In the genomic region with DNA sequence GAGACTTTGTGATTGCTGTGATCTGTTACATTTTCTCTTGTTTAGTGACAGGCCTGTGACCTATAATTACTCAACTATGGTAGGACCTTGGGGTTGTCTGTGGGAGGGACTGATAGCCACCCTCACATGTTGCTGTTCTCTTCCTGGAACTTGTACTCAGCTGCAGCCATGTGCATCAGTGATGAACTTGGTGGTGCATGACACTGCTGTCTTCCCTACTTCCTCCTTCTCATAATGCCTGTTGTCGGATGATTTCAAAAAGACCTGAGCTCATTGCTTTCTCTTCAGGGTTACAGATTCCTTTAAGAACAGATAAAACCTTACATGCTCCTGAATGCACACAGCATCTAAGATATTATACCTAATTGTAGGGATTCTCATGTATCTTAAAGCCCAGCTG, we compare ENCODE assay signal across 23 mouse cellular contexts. TPM values are rescaled to one million over a fixed set of nuclear protein-coding genes. Genes with fewer than 3 reads are reported as not detected.
DNase-seq lines count a peak whose midpoint lies in the region; ATAC-seq and TF ChIP-seq lines count a peak whose summit lies in the region.
"Had no signal": no experiment of that assay in that cellular context is flagged by ENCODE, and none has a peak within 500 bp of the region (broad histone marks: within the 10 kb centered on the region; RNA-seq: fewer than 3 reads in every experiment).

No protein-coding gene starts in this region.

- 43% methylated on average over 1 of the region's 1 CpGs for WGBS in kidney, adult 2 months

- H3K36me3 ChIP-seq in kidney, adult 2 months (ENCODE audit: control insufficient read depth, insufficient read depth, low read length), result no peaks in the 10 kb centered on the region; the same call in 1 of the 2 replicates

- TF ChIP-seq POLR2A in kidney, adult 2 months (IDR thresholded peaks at IDR 0.05; ENCODE audit: low read depth, low read length), result no peak

- H3K4me3 ChIP-seq in kidney, adult 2 months (ENCODE audit: insufficient read depth, low read depth, low read length), result no peak overlapping the region
- H3K4me3 ChIP-seq: embryonic facial prominence, embryonic 12.5 days; erythroblast, embryonic 14.5 days; forebrain, embryonic 12.5 days; heart, embryonic 10.5 days; kidney, embryonic 15.5 days; limb, embryonic 15.5 days; liver, embryonic 15.5 days had no signal

- peak; percentile 76 for ATAC-seq in common myeloid progenitor, adult 5-6 weeks (replicated peaks; ENCODE audit: low read depth, poor library complexity, severe bottlenecking)
- peak; percentile 65 for ATAC-seq in megakaryocyte progenitor cell, adult 5-6 weeks (replicated peaks; ENCODE audit: poor library complexity)
- ATAC-seq in erythroblast, adult 5-6 weeks (replicated peaks; ENCODE audit: low FRiP score, poor library complexity, severe bottlenecking), result no peak
- ATAC-seq: hindbrain, postnatal 0 days; intestine, postnatal 0 days had no signal

- no peak for TF ChIP-seq CTCF in kidney, adult 2 months (conservative IDR thresholded peaks at IDR 0.05; ENCODE audit: insufficient read depth, insufficient read length, low read depth, low read length)

- no peaks in the 10 kb centered on the region for H3K27me3 ChIP-seq in kidney, adult 2 months (replicated peaks; ENCODE audit: control insufficient read depth, insufficient read depth, low read length)
- H3K27me3 ChIP-seq: embryonic facial prominence, embryonic 12.5 days; forebrain, embryonic 12.5 days; kidney, embryonic 15.5 days; limb, embryonic 15.5 days; liver, embryonic 15.5 days had no signal

- H3K27ac ChIP-seq in kidney, adult 2 months (ENCODE audit: insufficient read depth, low read depth, low read length), result no peak overlapping the region
- H3K27ac ChIP-seq: embryonic facial prominence, embryonic 12.5 days; forebrain, embryonic 12.5 days; gastrocnemius, adult 2 months; heart, embryonic 10.5 days; hindbrain, postnatal 0 days; kidney, embryonic 15.5 days; limb, embryonic 15.5 days; liver, embryonic 15.5 days had no signal

- H3K4me1 ChIP-seq in kidney, adult 2 months (ENCODE audit: control insufficient read depth, insufficient read depth, low read length), result peaks cover 3% of the 10 kb centered on the region; the same call in 1 of the 2 replicates

- DNase-seq in kidney, adult 2 months, result peak; percentile 5
- no peak for DNase-seq in kidney, postnatal 14 days
- peak; percentile 23 to 31 for DNase-seq in B cell, adult 2 months
- no peak for DNase-seq in cerebellum, adult 8-10 months
- DNase-seq in cerebellum, adult 9-11 months, result no peak
- DNase-seq: adrenal gland, postnatal 25 days; cerebellum, postnatal 10 days; gastrocnemius, adult 2 months; heart, postnatal 4 days; left cerebral cortex, postnatal 4 days; midbrain, embryonic 14.5 days had no signal

RNA-seq across cellular contexts. Expression of gene Ttc33, which starts 2.7 kb away (rescaled TPM):
- polyA plus RNA-seq in kidney, adult 2 months (2012; rRNA removed), result 9.6 and 14.2 TPM in 2 replicates
- 49.6 and 50.2 TPM in 2 replicates for total RNA-seq in common myeloid progenitor, adult 5-6 weeks (2017)
- 29.4 and 38.4 TPM in 2 replicates for total RNA-seq in megakaryocyte progenitor cell, adult 5-6 weeks (2015)
- total RNA-seq in megakaryocyte progenitor cell, adult 5-6 weeks (2017), result 43.1 and 54.2 TPM in 2 replicates
- 12.3 and 29.4 TPM in 2 replicates for total RNA-seq in erythroblast, adult 5-6 weeks (2015; ENCODE audit: low replicate concordance)
- 26.4 and 28.4 TPM in 2 replicates for total RNA-seq in erythroblast, adult 5-6 weeks (2017; ENCODE audit: low replicate concordance)

RNA-seq across cellular contexts. Expression of gene Prkaa1, which starts 44.4 kb away (rescaled TPM):
- polyA plus RNA-seq in kidney, adult 2 months (2012; rRNA removed), result 5.3 and 6.5 TPM in 2 replicates
- total RNA-seq in common myeloid progenitor, adult 5-6 weeks (2017), result 31.5 and 39.9 TPM in 2 replicates
- total RNA-seq in megakaryocyte progenitor cell, adult 5-6 weeks (2015), result 35.6 and 38.4 TPM in 2 replicates
- 23.5 and 23.7 TPM in 2 replicates for total RNA-seq in megakaryocyte progenitor cell, adult 5-6 weeks (2017)
- 13.6 and 19.8 TPM in 2 replicates for total RNA-seq in erythroblast, adult 5-6 weeks (2015; ENCODE audit: low replicate concordance)
- total RNA-seq in erythroblast, adult 5-6 weeks (2017; ENCODE audit: low replicate concordance), result 12.0 and 14.8 TPM in 2 replicates

RNA-seq across cellular contexts. Expression of gene Ptger4, which starts 56.0 kb away (rescaled TPM):
- polyA plus RNA-seq in kidney, adult 2 months (2012; rRNA removed), result 5.6 and 5.7 TPM in 2 replicates
- total RNA-seq in common myeloid progenitor, adult 5-6 weeks (2017), result 8.3 and 10.3 TPM in 2 replicates
- total RNA-seq in megakaryocyte progenitor cell, adult 5-6 weeks (2015), result 11.4 and 11.6 TPM in 2 replicates
- total RNA-seq in megakaryocyte progenitor cell, adult 5-6 weeks (2017), result 6.0 and 8.4 TPM in 2 replicates
- total RNA-seq in erythroblast, adult 5-6 weeks (2015; ENCODE audit: low replicate concordance), result 4.8 and 13.6 TPM in 2 replicates
- total RNA-seq in erythroblast, adult 5-6 weeks (2017; ENCODE audit: low replicate concordance), result 2.0 and 3.7 TPM in 2 replicates

Comparison
In these comparisons a context has a peak if more than half of its experiments do, and no peak if none do; other contexts are left out.
1. DNase-seq: peak in kidney, adult 2 months (single experiment) and B cell, adult 2 months (2 of 2); none in kidney, postnatal 14 days (single experiment), cerebellum, adult 8-10 months (single experiment) and cerebellum, adult 9-11 months (single experiment).